Mouse (Mus musculus) CH12.LX (cell line): ENCODE data around the gene Myo3b. TPM values are rescaled to one million over a fixed set of nuclear protein-coding genes. Genes with fewer than 3 reads are reported as not detected.

Experiments used
- DNase-seq: peaks from one replicate; pipeline ENCODE4 v3.0.0-alpha.2; 2013; ENCODE audit errors: extremely low read depth
- H3K27ac ChIP-seq: 2 replicates; pipeline ENCODE4 v1.5.1; 2012; ENCODE audit warnings: low read depth, mild to moderate bottlenecking, control low read depth, moderate library complexity; ENCODE audit not compliant: insufficient read depth
- H3K27me3 ChIP-seq: replicated peaks from 2 replicates; pipeline ENCODE3; 2012; ENCODE audit warnings: inconsistent platforms
- H3K36me3 ChIP-seq, 2 experiments: replicated peaks in 1 of 2; 2 replicates each; pipeline versions ENCODE3 to v1.6.1; 2012; ENCODE audit warnings: inconsistent platforms in 1 of 2, low read length in 1 of 2, mild to moderate bottlenecking in 1 of 2, mixed read lengths in 1 of 2, moderate library complexity in 1 of 2; ENCODE audit not compliant: control insufficient read depth in 1 of 2, insufficient read depth in 1 of 2
- H3K4me1 ChIP-seq, 2 experiments: 2 replicates each; pipeline ENCODE4 v1.6.1; 2012; ENCODE audit warnings: inconsistent platforms in 1 of 2, moderate library complexity in 1 of 2; ENCODE audit not compliant: insufficient read depth in 2 of 2, control insufficient read depth in 1 of 2
- H3K4me2 ChIP-seq: 2 replicates; pipeline ENCODE4 v1.6.1; 2012; ENCODE audit warnings: low read depth, mild to moderate bottlenecking, control low read depth; ENCODE audit not compliant: poor library complexity, insufficient read depth, severe bottlenecking
- H3K4me3 ChIP-seq, 3 experiments: fragments of 150-350 bp in 1 of 3; sonication (generic) in 1 of 3; replicated peaks in 1 of 3; 2 replicates each; pipeline versions ENCODE3 to v1.5.1; 2011 to 2012; ENCODE audit warnings: low read depth in 2 of 3, low read length in 2 of 3, mild to moderate bottlenecking in 2 of 3, moderate library complexity in 2 of 3, control low read depth in 1 of 3, improper control_type of control experiment in 1 of 3, inconsistent platforms in 1 of 3, mixed read lengths in 1 of 3; ENCODE audit not compliant: poor library complexity in 1 of 3
- H3K79me2 ChIP-seq: replicated peaks from 2 replicates; pipeline ENCODE4 v1.6.1; 2012; ENCODE audit warnings: mild to moderate bottlenecking, moderate library complexity; ENCODE audit not compliant: control insufficient read depth, poor library complexity, insufficient read depth, severe bottlenecking; ENCODE audit errors: extremely low read depth
- H3K9ac ChIP-seq: 2 replicates; pipeline ENCODE4 v1.6.1; 2012; ENCODE audit warnings: low read depth, mild to moderate bottlenecking, control low read depth, moderate library complexity; ENCODE audit not compliant: insufficient read depth
- H3K9me3 ChIP-seq: replicated peaks from 2 replicates; pipeline ENCODE3; 2012; ENCODE audit warnings: low read length, inconsistent platforms, mixed read lengths
- BHLHE40 ChIP-seq: IDR thresholded peaks from 2 replicates; pipeline ENCODE4 v1.6.1; 2011; ENCODE audit warnings: mild to moderate bottlenecking, low read depth, low read length, improper control_type of control experiment
- E2F4 ChIP-seq: IDR thresholded peaks from 2 replicates; pipeline ENCODE4 v1.6.1; 2011; ENCODE audit warnings: low read depth, low read length, improper control_type of control experiment; ENCODE audit not compliant: insufficient replicate concordance
- ELF1 ChIP-seq: IDR thresholded peaks from 2 replicates; pipeline ENCODE4 v1.6.1; 2014; ENCODE audit warnings: low read depth, mild to moderate bottlenecking, inconsistent platforms, low read length, improper control_type of control experiment
- EP300 ChIP-seq: IDR thresholded peaks from 2 replicates; pipeline ENCODE4 v1.6.1; 2011; ENCODE audit warnings: low read length, improper control_type of control experiment
- ETS1 ChIP-seq: conservative IDR thresholded peaks from 2 replicates; pipeline ENCODE4 v1.6.1; 2012; ENCODE audit warnings: low read depth, mild to moderate bottlenecking, inconsistent platforms, low read length, improper control_type of control experiment, moderate library complexity
- HCFC1 ChIP-seq: IDR thresholded peaks from 2 replicates; pipeline ENCODE4 v1.6.1; 2012; ENCODE audit warnings: low read depth, mild to moderate bottlenecking, inconsistent platforms, low read length, improper control_type of control experiment
- IRF4 ChIP-seq: IDR thresholded peaks from 2 replicates; pipeline ENCODE4 v1.6.1; 2014; ENCODE audit warnings: low read depth, mild to moderate bottlenecking, inconsistent platforms, low read length, improper control_type of control experiment
- JUN ChIP-seq: IDR thresholded peaks from 2 replicates; pipeline ENCODE4 v1.6.1; 2011; ENCODE audit warnings: low read depth, mild to moderate bottlenecking, low read length, improper control_type of control experiment, moderate library complexity; ENCODE audit not compliant: insufficient read depth
- KAT2A ChIP-seq: IDR thresholded peaks from 2 replicates; pipeline ENCODE4 v1.6.1; 2012; ENCODE audit warnings: low read length, improper control_type of control experiment, inconsistent platforms; ENCODE audit not compliant: insufficient replicate concordance
- MAX ChIP-seq: IDR thresholded peaks from 2 replicates; pipeline ENCODE4 v1.6.1; 2011; ENCODE audit warnings: low read length, improper control_type of control experiment
- MAZ ChIP-seq: IDR thresholded peaks from 2 replicates; pipeline ENCODE4 v1.6.1; 2012; ENCODE audit warnings: low read depth, mild to moderate bottlenecking, inconsistent platforms, low read length, improper control_type of control experiment, moderate library complexity
- MEF2A ChIP-seq: IDR thresholded peaks from 2 replicates; pipeline ENCODE4 v1.6.1; 2014; ENCODE audit warnings: low read depth, mild to moderate bottlenecking, inconsistent platforms, low read length, improper control_type of control experiment, borderline replicate concordance
- MYC ChIP-seq: IDR thresholded peaks from 2 replicates; pipeline ENCODE4 v1.6.1; 2011; ENCODE audit warnings: low read depth, mild to moderate bottlenecking, improper control_type of control experiment, low read length
- NELFE ChIP-seq: IDR thresholded peaks from 2 replicates; pipeline ENCODE4 v1.6.1; 2011; ENCODE audit warnings: low read depth, low read length, improper control_type of control experiment
- NRF1 ChIP-seq: IDR thresholded peaks from 2 replicates; pipeline ENCODE4 v1.6.1; 2014; ENCODE audit warnings: low read depth, mild to moderate bottlenecking, inconsistent platforms, low read length, improper control_type of control experiment, moderate library complexity
- POLR2A ChIP-seq: IDR thresholded peaks from 2 replicates; pipeline ENCODE4 v1.6.1; 2011; ENCODE audit warnings: low read depth, mild to moderate bottlenecking, improper control_type of control experiment, low read length
- RAD21 ChIP-seq: IDR thresholded peaks from 2 replicates; pipeline ENCODE4 v1.6.1; 2011; ENCODE audit warnings: low read depth, mild to moderate bottlenecking, low read length, improper control_type of control experiment, moderate library complexity
- RCOR1 ChIP-seq: conservative IDR thresholded peaks from 2 replicates; pipeline ENCODE4 v1.6.1; 2012; ENCODE audit warnings: low read depth, mild to moderate bottlenecking, inconsistent platforms, low read length, improper control_type of control experiment
- SMC3 ChIP-seq: IDR thresholded peaks from 2 replicates; pipeline ENCODE4 v1.6.1; 2011; ENCODE audit warnings: low read depth, low read length, improper control_type of control experiment
- TBP ChIP-seq: conservative IDR thresholded peaks from 2 replicates; pipeline ENCODE4 v1.6.1; 2011; ENCODE audit warnings: low read depth, low read length, improper control_type of control experiment
- UBTF ChIP-seq: IDR thresholded peaks from 2 replicates; pipeline ENCODE4 v1.6.1; 2012; ENCODE audit warnings: low read depth, mild to moderate bottlenecking, inconsistent platforms, low read length, improper control_type of control experiment, moderate library complexity
- USF1 ChIP-seq: IDR thresholded peaks from 2 replicates; pipeline ENCODE4 v1.6.1; 2014; ENCODE audit warnings: low read depth, mild to moderate bottlenecking, inconsistent platforms, low read length, improper control_type of control experiment
- USF2 ChIP-seq: conservative IDR thresholded peaks from 2 replicates; pipeline ENCODE4 v1.6.1; 2011; ENCODE audit warnings: low read depth, low read length, improper control_type of control experiment
- ZC3H11A ChIP-seq: IDR thresholded peaks from 2 replicates; pipeline ENCODE4 v1.6.1; 2012; ENCODE audit warnings: low read depth, mild to moderate bottlenecking, inconsistent platforms, low read length, improper control_type of control experiment
- ZKSCAN1 ChIP-seq: IDR thresholded peaks from 2 replicates; pipeline ENCODE4 v1.6.1; 2012; ENCODE audit warnings: low read depth, inconsistent platforms, low read length, improper control_type of control experiment, borderline replicate concordance
- ZNF384 ChIP-seq: IDR thresholded peaks from 2 replicates; pipeline ENCODE4 v1.6.1; 2012; ENCODE audit warnings: low read depth, low read length, improper control_type of control experiment, inconsistent platforms
- dilution Hi-C: fragments of 300-500 bp; cut with MboI; formaldehyde crosslinking; loops from 2 replicates; pipeline ENCODE4 v1.14.3; 2020; ENCODE audit warnings: low sequenced_read_pairs; ENCODE audit not compliant: extremely low pct_unique_long_range_greater_than_20kb, extremely low pct_ligation_motif_present
- in situ Hi-C: fragments of 300-500 bp; cut with MboI; formaldehyde crosslinking; loops from 3 replicates; pipeline ENCODE4 v1.14.3; 2019; ENCODE audit warnings: low sequenced_read_pairs, low pct_ligation_motif_present, low pct_unique_long_range_greater_than_20kb, mixed read lengths
- polyA plus RNA-seq: library from polyadenylated mRNA; unstranded; fragments of >175 nt; gene quantifications from 2 replicates; pipeline ENCODE4 v1.2.1, GENCODE M21; 2012; ENCODE audit warnings: low read depth; ENCODE audit not compliant: insufficient read length
- total RNA-seq, 2 experiments: library from RNA; depleted of rRNA; stranded (reverse); fragments of 300-350 nt in 1 of 2; fragments of >200 nt in 1 of 2; gene quantifications; 2 replicates each; pipeline ENCODE4 v1.2.3; 2012 to 2014

Myo3b gene
- total and polyA plus RNA-seq, 3 experiments, result 0.63 to 0.76 (median 0.64) TPM

DNA sequence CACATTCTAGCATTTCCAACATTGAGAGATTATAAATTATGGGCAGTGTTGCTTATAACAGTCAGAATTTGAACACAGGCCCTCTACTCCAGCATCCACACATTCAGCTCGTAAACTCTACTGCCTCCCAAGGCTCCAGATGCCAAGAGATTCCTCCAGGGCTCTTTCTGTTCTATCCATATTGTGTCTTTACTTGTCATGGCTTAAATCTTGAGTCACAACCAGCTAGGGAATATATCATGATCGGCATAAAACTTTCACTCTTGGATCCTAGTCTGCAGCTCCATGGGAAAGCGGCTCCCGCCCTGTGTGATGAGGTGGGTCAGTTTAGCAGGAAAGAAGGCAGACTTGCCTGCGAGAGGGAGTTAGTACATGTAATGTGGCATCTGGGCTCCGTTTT, 294.0 kb downstream of the Myo3b start:
- no peaks in the 10 kb centered on the region for H3K27me3 ChIP-seq
- peaks cover 4% of the 10 kb centered on the region for H3K9me3 ChIP-seq
- in situ Hi-C loops, result no loop called here
- H3K36me3 ChIP-seq, result no peaks in the 10 kb centered on the region
- dilution Hi-C loops, result no loop called here
- DNase-seq, result no peak
- no peak overlapping the region for H3K4me3 ChIP-seq
- no peak for TF ChIP-seq JUN
- TF ChIP-seq KAT2A, result no peak
- no peak for TF ChIP-seq MEF2A
- TF ChIP-seq E2F4, result no peak
- TF ChIP-seq BHLHE40, result no peak
- TF ChIP-seq SMC3, result no peak
- TF ChIP-seq MAX, result no peak
- no peak for TF ChIP-seq NELFE
- TF ChIP-seq EP300, result no peak
- TF ChIP-seq USF1, result no peak
- no peak for TF ChIP-seq RCOR1
- TF ChIP-seq ELF1, result no peak
- no peak for TF ChIP-seq ETS1
- TF ChIP-seq ZNF384, result no peak
- no peak for TF ChIP-seq UBTF
- no peak for TF ChIP-seq ZKSCAN1
- TF ChIP-seq NRF1, result no peak
- TF ChIP-seq RAD21, result no peak
- TF ChIP-seq IRF4, result no peak
- no peak overlapping the region for H3K27ac ChIP-seq
- no peak overlapping the region for H3K4me2 ChIP-seq
- peaks cover 0 to 8% of the 10 kb centered on the region in 2 experiments; a peak in 2 of 4 replicates for H3K4me1 ChIP-seq
- H3K9ac ChIP-seq, result no peak overlapping the region
- H3K79me2 ChIP-seq, result no peaks in the 10 kb centered on the region

DNA sequence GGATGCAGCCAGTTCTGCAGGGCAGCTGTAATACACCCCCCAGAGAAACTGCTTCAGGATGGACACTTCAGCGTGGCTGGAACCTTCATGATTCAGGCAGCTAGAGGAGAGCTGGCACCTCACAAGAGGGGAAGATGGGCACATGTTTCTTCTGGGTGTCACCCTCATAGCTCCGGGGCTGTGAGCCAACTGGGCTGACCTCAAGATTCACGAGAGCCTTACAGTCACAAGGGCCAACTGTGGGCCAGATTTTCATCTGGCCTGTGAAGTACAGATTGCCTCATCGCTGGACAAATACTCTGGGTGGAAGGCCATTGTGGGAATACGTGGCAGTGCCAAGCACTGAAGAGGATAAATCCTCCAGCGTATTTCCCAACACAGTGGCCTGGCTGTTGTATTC, 294.6 kb downstream of the Myo3b start:
- Histone ChIP-seq H3K4me2 (no peak overlapping the region), H3K27ac (no peak overlapping the region), H3K79me2 (no peaks in the 10 kb centered on the region), H3K9ac (no peak overlapping the region), H3K27me3 (no peaks in the 10 kb centered on the region), H3K9me3 (peaks cover 4% of the 10 kb centered on the region), H3K4me3 (no peak overlapping the region), H3K4me1 (peaks cover 0 to 8% of the 10 kb centered on the region in 2 experiments; a peak in 2 of 4 replicates), H3K36me3 (no peaks in the 10 kb centered on the region)
- TF ChIP-seq HCFC1, result no peak
- no peak for TF ChIP-seq MYC
- TF ChIP-seq POLR2A, result no peak
- no peak for TF ChIP-seq TBP
- TF ChIP-seq USF2, result no peak
- TF ChIP-seq ZC3H11A, result no peak
- TF ChIP-seq MAZ, result no peak
- no peak for TF ChIP-seq RAD21
- TF ChIP-seq NRF1, result no peak
- TF ChIP-seq USF1, result no peak
- no peak for DNase-seq
- in situ Hi-C loops, result no loop called here
- dilution Hi-C loops, result no loop called here
